Mouse (Mus musculus) CH12.LX (cell line): ENCODE measurements at regions not wholly inside any gene's neighbourhood (a gene's known extent, or its start where the extent isn't known, plus 50 kb on each side); places are given as distances from the start of the nearest gene placed in this dataset.

Experiments used
- DNase-seq: peaks from one replicate; pipeline ENCODE4 v3.0.0-alpha.2; 2013; ENCODE audit errors: extremely low read depth
- H3K27ac ChIP-seq: 2 replicates; pipeline ENCODE4 v1.5.1; 2012; ENCODE audit warnings: low read depth, mild to moderate bottlenecking, control low read depth, moderate library complexity; ENCODE audit not compliant: insufficient read depth
- H3K27me3 ChIP-seq: replicated peaks from 2 replicates; pipeline ENCODE3; 2012; ENCODE audit warnings: inconsistent platforms
- H3K36me3 ChIP-seq, 2 experiments: replicated peaks in 1 of 2; 2 replicates each; pipeline versions ENCODE3 to v1.6.1; 2012; ENCODE audit warnings: inconsistent platforms in 1 of 2, low read length in 1 of 2, mild to moderate bottlenecking in 1 of 2, mixed read lengths in 1 of 2, moderate library complexity in 1 of 2; ENCODE audit not compliant: control insufficient read depth in 1 of 2, insufficient read depth in 1 of 2
- H3K4me1 ChIP-seq, 2 experiments: 2 replicates each; pipeline ENCODE4 v1.6.1; 2012; ENCODE audit warnings: inconsistent platforms in 1 of 2, moderate library complexity in 1 of 2; ENCODE audit not compliant: insufficient read depth in 2 of 2, control insufficient read depth in 1 of 2
- H3K4me2 ChIP-seq: 2 replicates; pipeline ENCODE4 v1.6.1; 2012; ENCODE audit warnings: low read depth, mild to moderate bottlenecking, control low read depth; ENCODE audit not compliant: poor library complexity, insufficient read depth, severe bottlenecking
- H3K4me3 ChIP-seq, 3 experiments: fragments of 150-350 bp in 1 of 3; sonication (generic) in 1 of 3; replicated peaks in 1 of 3; 2 replicates each; pipeline versions ENCODE3 to v1.5.1; 2011 to 2012; ENCODE audit warnings: low read depth in 2 of 3, low read length in 2 of 3, mild to moderate bottlenecking in 2 of 3, moderate library complexity in 2 of 3, control low read depth in 1 of 3, improper control_type of control experiment in 1 of 3, inconsistent platforms in 1 of 3, mixed read lengths in 1 of 3; ENCODE audit not compliant: poor library complexity in 1 of 3
- H3K79me2 ChIP-seq: replicated peaks from 2 replicates; pipeline ENCODE4 v1.6.1; 2012; ENCODE audit warnings: mild to moderate bottlenecking, moderate library complexity; ENCODE audit not compliant: control insufficient read depth, poor library complexity, insufficient read depth, severe bottlenecking; ENCODE audit errors: extremely low read depth
- H3K9ac ChIP-seq: 2 replicates; pipeline ENCODE4 v1.6.1; 2012; ENCODE audit warnings: low read depth, mild to moderate bottlenecking, control low read depth, moderate library complexity; ENCODE audit not compliant: insufficient read depth
- H3K9me3 ChIP-seq: replicated peaks from 2 replicates; pipeline ENCODE3; 2012; ENCODE audit warnings: low read length, inconsistent platforms, mixed read lengths
- BHLHE40 ChIP-seq: IDR thresholded peaks from 2 replicates; pipeline ENCODE4 v1.6.1; 2011; ENCODE audit warnings: mild to moderate bottlenecking, low read depth, low read length, improper control_type of control experiment
- CHD1 ChIP-seq: IDR thresholded peaks from 2 replicates; pipeline ENCODE4 v1.6.1; 2012; ENCODE audit warnings: low read depth, low read length, improper control_type of control experiment, inconsistent platforms
- CTCF ChIP-seq, 2 experiments: IDR thresholded peaks in 1 of 2; conservative IDR thresholded peaks in 1 of 2; 2 replicates each; pipeline ENCODE4 v1.5.1; 2011 to 2012; ENCODE audit warnings: low read depth in 2 of 2, low read length in 2 of 2, improper control_type of control experiment in 1 of 2, inconsistent platforms in 1 of 2, mild to moderate bottlenecking in 1 of 2, moderate library complexity in 1 of 2
- E2F4 ChIP-seq: IDR thresholded peaks from 2 replicates; pipeline ENCODE4 v1.6.1; 2011; ENCODE audit warnings: low read depth, low read length, improper control_type of control experiment; ENCODE audit not compliant: insufficient replicate concordance
- ELF1 ChIP-seq: IDR thresholded peaks from 2 replicates; pipeline ENCODE4 v1.6.1; 2014; ENCODE audit warnings: low read depth, mild to moderate bottlenecking, inconsistent platforms, low read length, improper control_type of control experiment
- EP300 ChIP-seq: IDR thresholded peaks from 2 replicates; pipeline ENCODE4 v1.6.1; 2011; ENCODE audit warnings: low read length, improper control_type of control experiment
- HCFC1 ChIP-seq: IDR thresholded peaks from 2 replicates; pipeline ENCODE4 v1.6.1; 2012; ENCODE audit warnings: low read depth, mild to moderate bottlenecking, inconsistent platforms, low read length, improper control_type of control experiment
- JUN ChIP-seq: IDR thresholded peaks from 2 replicates; pipeline ENCODE4 v1.6.1; 2011; ENCODE audit warnings: low read depth, mild to moderate bottlenecking, low read length, improper control_type of control experiment, moderate library complexity; ENCODE audit not compliant: insufficient read depth
- JUND ChIP-seq: conservative IDR thresholded peaks from 2 replicates; pipeline ENCODE4 v1.6.1; 2011; ENCODE audit warnings: low read depth, low read length, improper control_type of control experiment
- KAT2A ChIP-seq: IDR thresholded peaks from 2 replicates; pipeline ENCODE4 v1.6.1; 2012; ENCODE audit warnings: low read length, improper control_type of control experiment, inconsistent platforms; ENCODE audit not compliant: insufficient replicate concordance
- MAX ChIP-seq: IDR thresholded peaks from 2 replicates; pipeline ENCODE4 v1.6.1; 2011; ENCODE audit warnings: low read length, improper control_type of control experiment
- MXI1 ChIP-seq: IDR thresholded peaks from 2 replicates; pipeline ENCODE4 v1.6.1; 2011; ENCODE audit warnings: mild to moderate bottlenecking, low read depth, low read length, improper control_type of control experiment
- NELFE ChIP-seq: IDR thresholded peaks from 2 replicates; pipeline ENCODE4 v1.6.1; 2011; ENCODE audit warnings: low read depth, low read length, improper control_type of control experiment
- PAX5 ChIP-seq: IDR thresholded peaks from 2 replicates; pipeline ENCODE4 v1.6.1; 2012; ENCODE audit warnings: low read length, inconsistent platforms, mixed read lengths
- POLR2A ChIP-seq: IDR thresholded peaks from 2 replicates; pipeline ENCODE4 v1.6.1; 2011; ENCODE audit warnings: low read depth, mild to moderate bottlenecking, improper control_type of control experiment, low read length
- POLR2AphosphoS2 ChIP-seq: IDR thresholded peaks from 2 replicates; pipeline ENCODE4 v1.6.1; 2011; ENCODE audit warnings: low read depth, low read length, improper control_type of control experiment
- RCOR1 ChIP-seq: conservative IDR thresholded peaks from 2 replicates; pipeline ENCODE4 v1.6.1; 2012; ENCODE audit warnings: low read depth, mild to moderate bottlenecking, inconsistent platforms, low read length, improper control_type of control experiment
- SMC3 ChIP-seq: IDR thresholded peaks from 2 replicates; pipeline ENCODE4 v1.6.1; 2011; ENCODE audit warnings: low read depth, low read length, improper control_type of control experiment
- TBP ChIP-seq: conservative IDR thresholded peaks from 2 replicates; pipeline ENCODE4 v1.6.1; 2011; ENCODE audit warnings: low read depth, low read length, improper control_type of control experiment
- TCF12 ChIP-seq: IDR thresholded peaks from 2 replicates; pipeline ENCODE4 v1.6.1; 2014; ENCODE audit warnings: low read depth, mild to moderate bottlenecking, inconsistent platforms, low read length, improper control_type of control experiment
- USF2 ChIP-seq: conservative IDR thresholded peaks from 2 replicates; pipeline ENCODE4 v1.6.1; 2011; ENCODE audit warnings: low read depth, low read length, improper control_type of control experiment
- ZC3H11A ChIP-seq: IDR thresholded peaks from 2 replicates; pipeline ENCODE4 v1.6.1; 2012; ENCODE audit warnings: low read depth, mild to moderate bottlenecking, inconsistent platforms, low read length, improper control_type of control experiment
- ZMIZ1 ChIP-seq: IDR thresholded peaks from 2 replicates; pipeline ENCODE4 v1.6.1; 2012; ENCODE audit warnings: low read depth, mild to moderate bottlenecking, inconsistent platforms, low read length, improper control_type of control experiment
- ZNF384 ChIP-seq: IDR thresholded peaks from 2 replicates; pipeline ENCODE4 v1.6.1; 2012; ENCODE audit warnings: low read depth, low read length, improper control_type of control experiment, inconsistent platforms
- dilution Hi-C: fragments of 300-500 bp; cut with MboI; formaldehyde crosslinking; loops from 2 replicates; pipeline ENCODE4 v1.14.3; 2020; ENCODE audit warnings: low sequenced_read_pairs; ENCODE audit not compliant: extremely low pct_unique_long_range_greater_than_20kb, extremely low pct_ligation_motif_present
- in situ Hi-C: fragments of 300-500 bp; cut with MboI; formaldehyde crosslinking; loops from 3 replicates; pipeline ENCODE4 v1.14.3; 2019; ENCODE audit warnings: low sequenced_read_pairs, low pct_ligation_motif_present, low pct_unique_long_range_greater_than_20kb, mixed read lengths

- Histone ChIP-seq H3K9ac (no peak overlapping the region), H3K4me1 (peaks cover 5 to 28% of the 10 kb centered on the region in 2 experiments; a peak in 3 of 4 replicates), H3K27ac (no peak overlapping the region), H3K4me3 (no peak overlapping the region), H3K4me2 (no peak overlapping the region), H3K36me3 (no peaks in the 10 kb centered on the region), H3K27me3 (no peaks in the 10 kb centered on the region), H3K79me2 (no peaks in the 10 kb centered on the region), H3K9me3 (no peaks in the 10 kb centered on the region)
- no peak for TF ChIP-seq ZC3H11A
- no peak for TF ChIP-seq PAX5
- TF ChIP-seq BHLHE40, result no peak
- no peak for TF ChIP-seq POLR2A
- TF ChIP-seq MXI1, result no peak
- TF ChIP-seq RCOR1, result no peak
- TF ChIP-seq E2F4, result no peak
- dilution Hi-C loops (no loop called here), in situ Hi-C loops (loop anchor here (10.0 kb wide), 1 partner anchor 89 kb away; the partner anchor contains the start of gene Sesn3)
- DNase-seq, result no peak
Measured at GRCm38 (mm10) chr9:14185681-14186080, 89.2 kb upstream of the Sesn3 start.

GRCm38 (mm10) chr9:14187753-14188152 is 87.1 kb upstream of the Sesn3 start:
- Histone ChIP-seq H3K27ac (no peak overlapping the region), H3K79me2 (no peaks in the 10 kb centered on the region), H3K4me1 (peaks cover 2 to 21% of the 10 kb centered on the region in 2 experiments; a peak in 3 of 4 replicates), H3K4me3 (no peak overlapping the region), H3K27me3 (no peaks in the 10 kb centered on the region), H3K36me3 (no peaks in the 10 kb centered on the region), H3K4me2 (no peak overlapping the region), H3K9me3 (no peaks in the 10 kb centered on the region), H3K9ac (no peak overlapping the region)
- DNase-seq, result no peak
- in situ Hi-C loops (loop anchor here (10.0 kb wide), 1 partner anchor 87 kb away; the partner anchor contains the start of gene Sesn3), dilution Hi-C loops (no loop called here)
- TF ChIP-seq CTCF (conservative IDR thresholded peaks at IDR 0.05 in 1 of 2, IDR thresholded peaks at IDR 0.05 in 1 of 2; ENCODE audit: low read depth in 2 of 2, low read length in 2 of 2), result no peak
- TF ChIP-seq JUND, result no peak
- no peak for TF ChIP-seq SMC3
- TF ChIP-seq NELFE, result no peak
- no peak for TF ChIP-seq ZNF384
- TF ChIP-seq ELF1, result no peak
- no peak for TF ChIP-seq JUN
- no peak for TF ChIP-seq KAT2A
- TF ChIP-seq HCFC1, result no peak
- TF ChIP-seq TBP, result no peak
- TF ChIP-seq TCF12, result no peak
- no peak for TF ChIP-seq POLR2A
- no peak for TF ChIP-seq EP300
- no peak for TF ChIP-seq USF2
- no peak for TF ChIP-seq MAX
- no peak for TF ChIP-seq CHD1
- TF ChIP-seq POLR2AphosphoS2, result no peak
- TF ChIP-seq ZMIZ1, result no peak
